In genomic region chr7:90456845-90457468, GRCm38 (mm10) we compare ENCODE assay signal across 8 mouse cellular contexts. TPM values are rescaled to one million over a fixed set of nuclear protein-coding genes. Genes with fewer than 3 reads are reported as not detected.
DNase-seq lines count a peak whose midpoint lies in the region; ATAC-seq and TF ChIP-seq lines count a peak whose summit lies in the region.

Tmem126a (minus strand) TSS chr7:90457229.

- peak within 1 kb of the TSS; percentile 87 for H3K27ac ChIP-seq in forebrain, embryonic 15.5 days (replicated peaks)
- H3K27ac ChIP-seq in liver, embryonic 16.5 days (ENCODE audit: low read length), result peak within 1 kb of the TSS; percentile 86
- H3K27ac ChIP-seq in neural tube, embryonic 13.5 days (replicated peaks), result peak within 1 kb of the TSS; percentile 93
- H3K27ac ChIP-seq in testis, adult 2 months (ENCODE audit: control insufficient read depth, insufficient read depth, low read depth, low read length), result peak within 1 kb of the TSS; percentile 92

- intact Hi-C loops in heart, postnatal 14 days (cut with DNase I), result loop anchor here (1.0 kb wide), 1 partner anchor 13 kb away; no protein-coding TSS in a partner anchor

- H3K36me3 ChIP-seq in G1E (replicated peaks), result peaks cover 25% of the 10 kb centered on the region
- H3K36me3 ChIP-seq in forebrain, embryonic 15.5 days, result peaks cover 18% of the 10 kb centered on the region
- no peaks in the 10 kb centered on the region; the same call in 1 of the 2 replicates for H3K36me3 ChIP-seq in liver, embryonic 16.5 days (ENCODE audit: control insufficient read depth, insufficient read depth)
- H3K36me3 ChIP-seq in neural tube, embryonic 13.5 days, result peaks cover 21% of the 10 kb centered on the region
- H3K36me3 ChIP-seq in testis, adult 2 months (ENCODE audit: control insufficient read depth, insufficient read depth, low read length), result no peaks in the 10 kb centered on the region; the same call in 1 of the 2 replicates

- no peaks in the 10 kb centered on the region for H3K9me3 ChIP-seq in G1E (replicated peaks)
- no peaks in the 10 kb centered on the region for H3K9me3 ChIP-seq in forebrain, embryonic 15.5 days
- H3K9me3 ChIP-seq in liver, embryonic 16.5 days (replicated peaks; ENCODE audit: control insufficient read depth, low read length), result no peaks in the 10 kb centered on the region
- no peaks in the 10 kb centered on the region for H3K9me3 ChIP-seq in neural tube, embryonic 13.5 days

- peak within 1 kb of the TSS; percentile 53 for H3K4me2 ChIP-seq in forebrain, embryonic 15.5 days (replicated peaks)
- H3K4me2 ChIP-seq in liver, embryonic 16.5 days (ENCODE audit: low read depth, low read length), result peak within 1 kb of the TSS; percentile 87
- peak within 1 kb of the TSS; percentile 61 for H3K4me2 ChIP-seq in neural tube, embryonic 13.5 days

- peak; percentile 94 for ATAC-seq in G1E (ENCODE audit: extremely low read depth, insufficient number of reproducible peaks, low FRiP score, poor library complexity, severe bottlenecking)
- ATAC-seq in forebrain, embryonic 15.5 days (replicated peaks), result peak; percentile 99
- ATAC-seq in liver, embryonic 16.5 days (ENCODE audit: low read depth), result peak; percentile 94
- peak; percentile 99 for ATAC-seq in neural tube, embryonic 13.5 days (ENCODE audit: low read depth)

- peak; percentile 78 for TF ChIP-seq POLR2A in testis, adult 2 months (IDR thresholded peaks at IDR 0.05; ENCODE audit: control insufficient read depth, low read depth, low read length)

- TF ChIP-seq CTCF in G1E (IDR thresholded peaks at IDR 0.05; ENCODE audit: low read depth, low read length), result no peak
- TF ChIP-seq CTCF in testis, adult 2 months (IDR thresholded peaks at IDR 0.05; ENCODE audit: control insufficient read depth, insufficient read depth, insufficient replicate concordance, low read depth, low read length), result peak; percentile 24; the same call in 1 of the 2 replicates

- peaks cover 19% of the 10 kb centered on the region for H3K4me1 ChIP-seq in G1E (ENCODE audit: insufficient read depth, low read depth, low read length)
- H3K4me1 ChIP-seq in forebrain, embryonic 15.5 days, result peaks cover 19% of the 10 kb centered on the region
- H3K4me1 ChIP-seq in liver, embryonic 16.5 days (ENCODE audit: control insufficient read depth, low read depth, low read length), result peaks cover 11% of the 10 kb centered on the region
- peaks cover 21% of the 10 kb centered on the region for H3K4me1 ChIP-seq in neural tube, embryonic 13.5 days (replicated peaks)
- H3K4me1 ChIP-seq in testis, adult 2 months (ENCODE audit: control insufficient read depth, insufficient read depth, low read length), result peaks cover 12% of the 10 kb centered on the region

- peak within 1 kb of the TSS; percentile 92 for H3K9ac ChIP-seq in forebrain, embryonic 15.5 days (replicated peaks)
- H3K9ac ChIP-seq in liver, embryonic 16.5 days (ENCODE audit: low read depth, low read length), result peak within 1 kb of the TSS; percentile 84
- H3K9ac ChIP-seq in neural tube, embryonic 13.5 days, result peak within 1 kb of the TSS; percentile 84

- peak; percentile 88 for DNase-seq in G1E (ENCODE audit: low spot score)
- peak; percentile 86 for DNase-seq in cerebellum, adult 11-12 months
- peak; percentile 82 to 85 for DNase-seq in heart, postnatal 14 days
- DNase-seq in large intestine, adult 2 months (ENCODE audit: low read depth, low spot score), result peak; percentile 78

- peaks cover 15% of the 10 kb centered on the region for H3K27me3 ChIP-seq in G1E (ENCODE audit: insufficient read depth, low read length)
- H3K27me3 ChIP-seq in forebrain, embryonic 15.5 days, result no peaks in the 10 kb centered on the region
- no peaks in the 10 kb centered on the region for H3K27me3 ChIP-seq in liver, embryonic 16.5 days (ENCODE audit: control insufficient read depth, insufficient read depth, low read depth, low read length)
- H3K27me3 ChIP-seq in neural tube, embryonic 13.5 days, result no peaks in the 10 kb centered on the region
- no peaks in the 10 kb centered on the region for H3K27me3 ChIP-seq in testis, adult 2 months (ENCODE audit: control insufficient read depth, insufficient read depth, low read length)

- H3K4me3 ChIP-seq in G1E (ENCODE audit: low read depth, low read length), result peak within 1 kb of the TSS; percentile 92
- peak within 1 kb of the TSS; percentile 69 for H3K4me3 ChIP-seq in forebrain, embryonic 15.5 days
- H3K4me3 ChIP-seq in liver, embryonic 16.5 days (ENCODE audit: low read depth, low read length), result peak within 1 kb of the TSS; percentile 84
- peak within 1 kb of the TSS; percentile 76 for H3K4me3 ChIP-seq in neural tube, embryonic 13.5 days
- H3K4me3 ChIP-seq in testis, adult 2 months (ENCODE audit: control insufficient read depth, low read depth, low read length), result peak within 1 kb of the TSS; percentile 92

- under 1% methylated on average over 41 of the region's 41 CpGs for WGBS in forebrain, embryonic 15.5 days
- under 1% methylated on average over 41 of the region's 41 CpGs for WGBS in large intestine, adult 2 months
- WGBS in liver, embryonic 16.5 days (ENCODE audit: insufficient replicate concordance), result under 1% methylated on average over 41 of the region's 41 CpGs
- WGBS in neural tube, embryonic 13.5 days, result under 1% methylated on average over 41 of the region's 41 CpGs

RNA-seq across cellular contexts. Expression of gene Tmem126a, which starts in this region (rescaled TPM):
- total RNA-seq in G1E (2014; fragmentation: Nextera tagmentation) (56.7 and 65.5 TPM in 2 replicates), G1E (2017) (95.8 and 106 TPM in 2 replicates)
- 68.5 and 73.5 TPM in 2 replicates for polyA plus RNA-seq in G1E (2012)
- 108 and 112 TPM in 2 replicates for polyA plus RNA-seq in forebrain, embryonic 15.5 days (2015; fragmentation: Nextera tagmentation; extraction: Ambion mirVana)
- 100 to 1,000 TPM in 1 of 2 experiments, 10 to 100 TPM in 1; 96.8 to 111 TPM for total RNA-seq in heart, postnatal 14 days (2021)
- polyA plus RNA-seq in large intestine, adult 2 months (2012; rRNA removed), result 30.2 and 33.7 TPM in 2 replicates
- polyA plus RNA-seq in liver, embryonic 16.5 days (2015; fragmentation: Nextera tagmentation; extraction: Ambion mirVana), result 39.7 and 44.2 TPM in 2 replicates
- 131 and 141 TPM in 2 replicates for polyA plus RNA-seq in neural tube, embryonic 13.5 days (2015; fragmentation: Nextera tagmentation; extraction: Ambion mirVana)
- polyA plus RNA-seq in testis, adult 2 months (2012; rRNA removed), result 13.5 and 16.1 TPM in 2 replicates

Comparison
In these comparisons a context has a peak if more than half of its experiments do, and no peak if none do; other contexts are left out.
1. Peak in every context shown above with its lines: DNase-seq, ATAC-seq, H3K4me3 ChIP-seq and H3K27ac ChIP-seq.